Mouse (Mus musculus): ENCODE measurements around the gene Perm1.
A peak's percentile ranks its signal among the peaks of the same experiment; 100 is the strongest.

Perm1 gene

GRCm38 (mm10) chr4:156200623-156201475 is 14.8 kb upstream of the Perm1 start, which contains the start of gene Isg15:
TSS of gene Isg15 (minus strand) at chr4:156200818.
- DNase-seq (ENCODE audit: low read depth, low spot score), result no peak

GRCm38 (mm10) chr4:156202462-156202893 is 13.2 kb upstream of the Perm1 start:
- no peak for DNase-seq (ENCODE audit: low read depth, low spot score)

GRCm38 (mm10) chr4:156203001-156203412 is 12.7 kb upstream of the Perm1 start, which contains the start of gene AW011738:
TSS of gene AW011738 (plus strand) at chr4:156203304.
- DNase-seq (ENCODE audit: low read depth, low spot score), result no peak

GRCm38 (mm10) chr4:156203413-156204131 is 12.1 kb upstream of the Perm1 start:
- no peak for DNase-seq (ENCODE audit: low read depth, low spot score)

- DNase-seq (ENCODE audit: low read depth, low spot score), result no peak
Measured at GRCm38 (mm10) chr4:156208872-156209271, 6.8 kb upstream of the Perm1 start.

GRCm38 (mm10) chr4:156209963-156210635 is 5.6 kb upstream of the Perm1 start:
- no peak for DNase-seq (ENCODE audit: low read depth, low spot score)

- no peak for DNase-seq (ENCODE audit: low read depth, low spot score)
Measured at GRCm38 (mm10) chr4:156213134-156213533, 2.5 kb upstream of the Perm1 start.

GRCm38 (mm10) chr4:156216196-156216595 is 528 bp downstream of the Perm1 start:
- no peak for DNase-seq (ENCODE audit: low read depth, low spot score)

- no peak for DNase-seq (ENCODE audit: low read depth, low spot score)
Measured at GRCm38 (mm10) chr4:156217022-156217669, 1.5 kb downstream of the Perm1 start.

GRCm38 (mm10) chr4:156217838-156218237 is 2.2 kb downstream of the Perm1 start:
- DNase-seq (ENCODE audit: low read depth, low spot score), result no peak

- DNase-seq (ENCODE audit: low read depth, low spot score), result no peak
Measured at GRCm38 (mm10) chr4:156219936-156220335, 4.3 kb downstream of the Perm1 start.

GRCm38 (mm10) chr4:156224276-156224675 is 8.6 kb downstream of the Perm1 start:
- DNase-seq (ENCODE audit: low read depth, low spot score), result no peak

- no peak for DNase-seq (ENCODE audit: low read depth, low spot score)
Measured at GRCm38 (mm10) chr4:156227752-156228392, 12.2 kb downstream of the Perm1 start.

GRCm38 (mm10) chr4:156228393-156229024 is 12.8 kb downstream of the Perm1 start:
- peak; percentile 40 for DNase-seq (ENCODE audit: low read depth, low spot score)

- no peak for DNase-seq (ENCODE audit: low read depth, low spot score)
Measured at GRCm38 (mm10) chr4:156234021-156234501, 18.4 kb downstream of the Perm1 start.

GRCm38 (mm10) chr4:156234701-156235213 is 19.1 kb downstream of the Perm1 start, which contains the start of gene Plekhn1:
TSS of gene Plekhn1 (minus strand) at chr4:156234857.
- DNase-seq (ENCODE audit: low read depth, low spot score), result peak; percentile 55

- DNase-seq (ENCODE audit: low read depth, low spot score), result no peak
Measured at GRCm38 (mm10) chr4:156235360-156235770, 19.7 kb downstream of the Perm1 start.

- DNase-seq (ENCODE audit: low read depth, low spot score), result peak; percentile 81
Measured at GRCm38 (mm10) chr4:156235808-156236533, 20.3 kb downstream of the Perm1 start, which contains the start of gene Noc2l. TSS of gene Noc2l (plus strand) at chr4:156236010.

All from WW6 (cell line).